Mouse (Mus musculus) cerebellum, adult 18-20 months (tissue): ENCODE data around the gene Dnaic2.

Experiments used
- DNase-seq, 2 experiments: peaks; one replicate each; pipeline ENCODE4 v3.0.0; 2021

The Dnaic2 gene

GRCm38 (mm10) chr11:114798624-114799023, 71.4 kb downstream of the Dnaic2 start, which contains the start of gene Gpr142:
Gpr142 (plus strand) TSS chr11:114798924.
- DNase-seq, result peak in 1 of 2 experiments; percentile 6

GRCm38 (mm10) chr11:114801906-114802305, 74.7 kb downstream of the Dnaic2 start:
- peak in 1 of 2 experiments; percentile 20 for DNase-seq

GRCm38 (mm10) chr11:114802540-114803267, 75.5 kb downstream of the Dnaic2 start:
- DNase-seq, result peak in 1 of 2 experiments; percentile 49

GRCm38 (mm10) chr11:114803990-114804389, 76.8 kb downstream of the Dnaic2 start:
- DNase-seq, result no peak

- DNase-seq, result no peak
Measured at GRCm38 (mm10) chr11:114807025-114807424, 79.8 kb downstream of the Dnaic2 start.
